Mouse (Mus musculus): ENCODE results near the gene Rbp3. TPM values are rescaled to one million over a fixed set of nuclear protein-coding genes. Genes with fewer than 3 reads are reported as not detected.

Rbp3 gene
- polyA plus RNA-seq, 1 experiment from 2014 or later = 0.04 TPM

Other genes with a start within 250 kb of the Rbp3 start
- gene Gdf10, start 30.4 kb upstream of the Rbp3 start, polyA plus RNA-seq (2015; fragmentation: Nextera tagmentation; extraction: Ambion mirVana) = 7.1 and 17.1 TPM in 2 replicates
- gene Gdf2, start 13.0 kb upstream of the Rbp3 start, polyA plus RNA-seq (2015; fragmentation: Nextera tagmentation; extraction: Ambion mirVana) = 0.11 and 0.19 TPM in 2 replicates
- gene Zfp488, start 24.8 kb downstream of the Rbp3 start, polyA plus RNA-seq (2015; fragmentation: Nextera tagmentation; extraction: Ambion mirVana) = 0.03 TPM in 1 of 2 replicates, not detected in the other
- gene Gm30083, start 61.2 kb downstream of the Rbp3 start, polyA plus RNA-seq (2015; fragmentation: Nextera tagmentation; extraction: Ambion mirVana) = not detected in 2 replicates
- not detected in 2 replicates for gene Gm5460, start 62.8 kb downstream of the Rbp3 start, polyA plus RNA-seq (2015; fragmentation: Nextera tagmentation; extraction: Ambion mirVana)
- gene Antxrl, start 98.7 kb downstream of the Rbp3 start, polyA plus RNA-seq (2015; fragmentation: Nextera tagmentation; extraction: Ambion mirVana) = not detected in 2 replicates
- gene Anxa8, start 132.0 kb downstream of the Rbp3 start, polyA plus RNA-seq (2015; fragmentation: Nextera tagmentation; extraction: Ambion mirVana) = 2.0 and 5.3 TPM in 2 replicates
- not detected in 2 replicates for gene A630023A22Rik, start 148.8 kb downstream of the Rbp3 start, polyA plus RNA-seq (2015; fragmentation: Nextera tagmentation; extraction: Ambion mirVana)
- 0.13 and 0.15 TPM in 2 replicates for gene Npy4r, start 198.5 kb downstream of the Rbp3 start, polyA plus RNA-seq (2015; fragmentation: Nextera tagmentation; extraction: Ambion mirVana)
- 0.10 and 0.11 TPM in 2 replicates for gene Gprin2, start 247.7 kb downstream of the Rbp3 start, polyA plus RNA-seq (2015; fragmentation: Nextera tagmentation; extraction: Ambion mirVana)

Measured in heart, embryonic 15.5 days (tissue).